Mouse (Mus musculus) heart, postnatal 0 days (tissue): ENCODE data around the gene Farp1.

Experiments used
- CTCF ChIP-seq: IDR thresholded peaks from 2 replicates; pipeline ENCODE4 v1.5.1; 2016; ENCODE audit warnings: antibody characterized with exemption, control low read depth, low read depth
- EP300 ChIP-seq: IDR thresholded peaks from 2 replicates; pipeline ENCODE4 v1.6.1; 2016; ENCODE audit warnings: antibody characterized with exemption, low read depth

GRCm38 (mm10) chr14:121005621-121006020 lies 29.4 kb upstream of the Farp1 start:
- TF ChIP-seq CTCF: 0 out of 2 replicates have a peak, but pooled peaks have one; percentile 6
- no peak for TF ChIP-seq EP300
